Mouse (Mus musculus): Measurements from ENCODE around the gene Dnase1.

GRCm38 (mm10) chr16:4012882-4013570 lies 23.7 kb upstream of the Dnase1 start:
- TF ChIP-seq CTCF (conservative IDR thresholded peaks at IDR 0.05; ENCODE audit: low read length) (no peak), POU5F1 (IDR thresholded peaks at IDR 0.05; ENCODE audit: borderline replicate concordance, low read length) (no peak), NANOG (IDR thresholded peaks at IDR 0.05; ENCODE audit: borderline replicate concordance, low read length) (no peak)
